Mouse (Mus musculus) megakaryocyte, embryonic 14.5 days (primary cell): Measurements from ENCODE around the gene Rtn4rl1.

ENCODE experiments used
- FLI1 ChIP-seq: IDR thresholded peaks from 2 replicates; pipeline ENCODE4 v1.6.1; 2012; ENCODE audit warnings: low read length, inconsistent platforms, mixed read lengths
- GATA1 ChIP-seq: IDR thresholded peaks from 3 replicates; pipeline ENCODE4 v1.6.1; 2012; ENCODE audit warnings: mixed read lengths, low read length, inconsistent platforms, borderline replicate concordance

- no peak for TF ChIP-seq FLI1
- no peak for TF ChIP-seq GATA1
Measured at GRCm38 (mm10) chr11:75160954-75161353, 32.6 kb upstream of the Rtn4rl1 start.
